Mouse (Mus musculus): Measurements from ENCODE around the gene Pigz. TPM values are rescaled to one million over a fixed set of nuclear protein-coding genes. Genes with fewer than 3 reads are reported as not detected.

Gene Pigz
- polyA plus RNA-seq, 1 experiment from 2014 or later, result 2.0 TPM

DNA sequence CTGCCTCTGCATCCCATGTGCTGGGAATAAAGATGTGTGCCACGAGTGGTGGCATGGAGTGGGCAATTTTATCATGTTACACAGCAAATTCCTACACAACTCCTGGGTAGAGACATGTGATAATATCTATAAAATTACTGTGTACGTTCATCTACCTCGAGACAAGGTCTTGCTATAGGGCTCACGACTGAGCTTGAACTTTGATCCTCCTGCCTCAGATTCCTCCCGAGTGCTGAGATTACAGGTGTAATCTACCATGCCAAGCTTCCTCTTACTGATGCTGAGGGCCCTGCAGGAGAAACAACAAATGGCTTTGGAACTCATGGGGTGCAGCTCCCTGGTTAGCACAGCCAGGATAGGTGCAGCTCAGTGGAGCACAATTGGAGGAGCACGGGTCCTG, 9.3 kb upstream of the Pigz start:
- H3K9me3 ChIP-seq (ENCODE audit: control insufficient read depth, low read length), result no peaks in the 10 kb centered on the region
- no peak overlapping the region for H3K4me3 ChIP-seq (replicated peaks; ENCODE audit: low read depth, low read length)
- DNase-seq (no peak), ATAC-seq (ENCODE audit: low FRiP score, low TSS enrichment) (no peak)
- H3K36me3 ChIP-seq (ENCODE audit: control insufficient read depth, insufficient read depth, low read length), result no peaks in the 10 kb centered on the region
- 88% methylated on average over 6 of the region's 6 CpGs for WGBS
- H3K27ac ChIP-seq (replicated peaks; ENCODE audit: low read depth, low read length), result no peak overlapping the region
- no peak overlapping the region for H3K4me2 ChIP-seq (ENCODE audit: low read length)
- no peaks in the 10 kb centered on the region for H3K27me3 ChIP-seq (ENCODE audit: control insufficient read depth, insufficient read depth, low read length)
- no peaks in the 10 kb centered on the region for H3K4me1 ChIP-seq (ENCODE audit: control insufficient read depth, insufficient read depth, low read length)
- H3K9ac ChIP-seq (replicated peaks; ENCODE audit: low read length), result no peak overlapping the region

DNA sequence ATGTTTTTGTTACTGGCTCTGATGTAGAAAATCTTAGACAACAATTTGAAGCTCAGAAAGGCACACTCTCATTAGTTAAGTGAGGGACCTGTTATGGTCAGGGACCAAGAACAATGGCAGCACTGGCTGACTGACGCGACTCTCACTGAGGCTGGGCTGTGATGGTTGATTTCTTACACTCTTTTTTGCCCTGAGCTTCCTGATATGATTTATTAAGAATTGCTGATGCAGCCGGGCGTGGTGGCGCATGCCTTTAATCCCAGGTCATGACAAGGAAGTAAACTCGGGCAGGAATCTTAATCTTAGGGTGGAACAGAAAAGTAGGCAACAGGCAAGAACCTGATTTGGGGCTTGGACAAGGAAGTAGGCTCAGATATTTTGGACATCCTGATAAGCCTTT, 7.6 kb upstream of the Pigz start:
- ATAC-seq (ENCODE audit: low FRiP score, low TSS enrichment) (no peak), DNase-seq (no peak)
- Histone ChIP-seq H3K36me3 (ENCODE audit: control insufficient read depth, insufficient read depth, low read length) (no peaks in the 10 kb centered on the region), H3K9ac (replicated peaks; ENCODE audit: low read length) (no peak overlapping the region), H3K4me1 (ENCODE audit: control insufficient read depth, insufficient read depth, low read length) (no peaks in the 10 kb centered on the region), H3K4me2 (ENCODE audit: low read length) (no peak overlapping the region), H3K4me3 (replicated peaks; ENCODE audit: low read depth, low read length) (no peak overlapping the region), H3K27me3 (ENCODE audit: control insufficient read depth, insufficient read depth, low read length) (no peaks in the 10 kb centered on the region), H3K9me3 (ENCODE audit: control insufficient read depth, low read length) (no peaks in the 10 kb centered on the region), H3K27ac (replicated peaks; ENCODE audit: low read depth, low read length) (no peak overlapping the region)
- 66% methylated on average over 6 of the region's 6 CpGs for WGBS

DNA sequence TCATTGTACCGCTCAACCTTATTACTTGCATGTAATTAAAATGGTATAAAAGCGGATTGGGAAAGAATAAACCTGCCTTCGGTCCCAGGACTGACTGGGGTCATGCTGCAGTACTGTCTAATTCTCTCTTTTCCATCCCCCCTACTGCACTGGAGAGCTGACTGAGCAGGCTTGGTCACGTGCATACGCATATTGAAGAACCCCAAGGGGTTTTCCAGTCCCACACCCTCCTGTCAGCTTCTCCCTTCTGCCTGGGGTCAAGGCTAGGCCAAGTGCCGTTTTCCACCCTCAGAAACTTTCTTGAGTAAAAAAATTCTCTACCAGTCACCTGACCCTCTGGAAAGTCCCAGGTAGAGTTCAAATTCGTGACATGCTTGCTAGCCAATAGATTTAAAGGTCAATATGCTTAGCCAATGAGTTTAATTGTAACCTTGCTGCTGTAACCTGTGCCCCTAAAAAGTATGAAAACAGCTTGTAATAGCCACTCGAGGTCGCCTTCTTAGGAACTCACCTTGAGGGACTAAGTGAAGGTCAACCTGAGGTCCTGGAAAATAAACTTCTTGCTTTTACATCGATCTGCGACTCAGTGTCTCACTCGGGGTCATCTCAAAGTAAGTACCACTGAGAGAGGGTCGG, 7.0 kb upstream of the Pigz start:
- H3K9ac ChIP-seq (replicated peaks; ENCODE audit: low read length), result no peak overlapping the region
- no peaks in the 10 kb centered on the region for H3K36me3 ChIP-seq (ENCODE audit: control insufficient read depth, insufficient read depth, low read length)
- ATAC-seq (ENCODE audit: low FRiP score, low TSS enrichment) (no peak), DNase-seq (no peak)
- H3K4me3 ChIP-seq (replicated peaks; ENCODE audit: low read depth, low read length), result no peak overlapping the region
- WGBS, result 83% methylated on average over 13 of the region's 13 CpGs
- H3K27me3 ChIP-seq (ENCODE audit: control insufficient read depth, insufficient read depth, low read length), result no peaks in the 10 kb centered on the region
- no peaks in the 10 kb centered on the region for H3K9me3 ChIP-seq (ENCODE audit: control insufficient read depth, low read length)
- H3K4me2 ChIP-seq (ENCODE audit: low read length), result no peak overlapping the region
- H3K4me1 ChIP-seq (ENCODE audit: control insufficient read depth, insufficient read depth, low read length), result no peaks in the 10 kb centered on the region
- H3K27ac ChIP-seq (replicated peaks; ENCODE audit: low read depth, low read length), result no peak overlapping the region

DNA sequence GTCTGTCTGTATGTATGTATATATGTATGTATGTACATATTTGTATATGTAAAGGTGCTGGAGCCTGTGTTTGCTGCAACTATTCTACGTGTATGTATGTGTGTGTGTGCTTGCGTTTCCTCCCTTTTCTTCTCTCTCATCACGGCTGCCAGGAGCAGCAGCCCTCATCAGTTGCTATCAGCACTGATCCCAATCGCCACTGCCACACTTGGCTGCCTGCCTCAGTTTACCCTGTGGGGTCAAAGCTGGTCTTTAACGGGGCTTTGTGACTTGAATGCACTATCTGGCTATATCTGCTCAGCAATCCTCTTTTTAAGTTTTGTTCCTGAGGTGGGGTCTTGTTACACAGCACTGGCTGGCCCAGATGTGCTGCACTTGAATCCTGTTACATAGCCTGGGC, 6.2 kb upstream of the Pigz start:
- ATAC-seq (ENCODE audit: low FRiP score, low TSS enrichment), result no peak
- no peaks in the 10 kb centered on the region for H3K4me1 ChIP-seq (ENCODE audit: control insufficient read depth, insufficient read depth, low read length)
- WGBS, result 91% methylated on average over 5 of the region's 5 CpGs

DNA sequence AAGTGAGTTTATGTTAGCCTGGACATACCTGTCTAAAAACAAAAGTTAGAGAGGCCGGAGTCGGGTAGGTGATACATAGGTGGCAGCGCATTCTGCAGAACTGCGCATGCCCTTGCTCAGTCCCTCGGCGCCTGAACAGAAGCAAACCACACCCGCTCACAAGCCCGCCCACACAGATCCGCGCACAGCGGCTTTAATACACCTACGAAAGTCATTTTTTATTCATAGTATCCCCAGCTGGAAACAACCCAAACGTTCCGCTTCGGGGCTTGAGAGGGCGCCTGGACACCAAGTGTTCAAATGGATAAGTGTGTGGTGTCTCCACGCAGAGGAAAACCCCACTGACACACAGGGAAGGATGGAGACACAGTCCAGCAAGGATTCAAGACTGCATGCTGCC, 2.3 kb upstream of the Pigz start:
- no peak overlapping the region for H3K4me3 ChIP-seq (replicated peaks; ENCODE audit: low read depth, low read length)
- H3K27me3 ChIP-seq (ENCODE audit: control insufficient read depth, insufficient read depth, low read length), result peaks cover 4% of the 10 kb centered on the region; the same call in 1 of the 2 replicates
- DNase-seq (peak; percentile 21), ATAC-seq (ENCODE audit: low FRiP score, low TSS enrichment) (no peak)
- H3K9ac ChIP-seq (replicated peaks; ENCODE audit: low read length), result no peak overlapping the region
- no peak overlapping the region for H3K27ac ChIP-seq (replicated peaks; ENCODE audit: low read depth, low read length)
- 50% methylated on average over 17 of the region's 17 CpGs for WGBS
- H3K4me2 ChIP-seq (ENCODE audit: low read length), result peak overlapping the region; percentile 8; the same call in 1 of the 2 replicates
- no peaks in the 10 kb centered on the region for H3K36me3 ChIP-seq (ENCODE audit: control insufficient read depth, insufficient read depth, low read length)
- peaks cover 20% of the 10 kb centered on the region for H3K4me1 ChIP-seq (ENCODE audit: control insufficient read depth, insufficient read depth, low read length)
- H3K9me3 ChIP-seq (ENCODE audit: control insufficient read depth, low read length), result no peaks in the 10 kb centered on the region

More for the DNA sequence above, 6.2 kb upstream of the Pigz start:
- no peaks in the 10 kb centered on the region for H3K9me3 ChIP-seq (ENCODE audit: control insufficient read depth, low read length)
- H3K4me3 ChIP-seq (replicated peaks; ENCODE audit: low read depth, low read length), result no peak overlapping the region
- H3K27me3 ChIP-seq (ENCODE audit: control insufficient read depth, insufficient read depth, low read length), result no peaks in the 10 kb centered on the region
- H3K27ac ChIP-seq (replicated peaks; ENCODE audit: low read depth, low read length), result no peak overlapping the region
- no peak for DNase-seq
- H3K4me2 ChIP-seq (ENCODE audit: low read length), result no peak overlapping the region
- no peaks in the 10 kb centered on the region for H3K36me3 ChIP-seq (ENCODE audit: control insufficient read depth, insufficient read depth, low read length)
- H3K9ac ChIP-seq (replicated peaks; ENCODE audit: low read length), result no peak overlapping the region

DNA sequence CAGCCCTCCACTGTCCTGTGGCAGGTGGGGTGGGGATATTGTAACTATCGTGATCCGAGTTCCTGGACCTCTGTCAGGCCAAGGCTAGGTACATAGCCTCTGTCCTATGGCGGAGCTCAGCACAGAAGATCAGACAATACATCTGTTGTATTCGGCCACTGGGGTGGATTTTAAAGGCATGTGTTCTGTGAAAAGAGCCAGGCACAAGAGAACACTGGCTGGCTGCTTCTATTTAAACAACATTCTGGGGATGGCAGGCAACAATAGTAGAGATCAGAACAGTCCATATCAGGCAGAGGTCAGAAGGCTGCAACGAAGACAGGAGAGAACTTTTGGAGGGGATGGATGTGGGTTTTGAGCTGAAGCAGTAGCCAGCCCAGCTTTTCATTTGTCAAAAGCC, 1.4 kb upstream of the Pigz start:
- no peak overlapping the region for H3K4me3 ChIP-seq (replicated peaks; ENCODE audit: low read depth, low read length)
- H3K4me1 ChIP-seq (ENCODE audit: control insufficient read depth, insufficient read depth, low read length), result peaks cover 20% of the 10 kb centered on the region
- ATAC-seq (ENCODE audit: low FRiP score, low TSS enrichment), result no peak
- H3K4me2 ChIP-seq (ENCODE audit: low read length), result peak overlapping the region; percentile 86
- peaks cover 4% of the 10 kb centered on the region; the same call in 1 of the 2 replicates for H3K27me3 ChIP-seq (ENCODE audit: control insufficient read depth, insufficient read depth, low read length)
- DNase-seq, result peak; percentile 20
- 36% methylated on average over 5 of the region's 5 CpGs for WGBS
- peak overlapping the region; percentile 92 for H3K27ac ChIP-seq (replicated peaks; ENCODE audit: low read depth, low read length)
- H3K9me3 ChIP-seq (ENCODE audit: control insufficient read depth, low read length), result no peaks in the 10 kb centered on the region
- no peaks in the 10 kb centered on the region for H3K36me3 ChIP-seq (ENCODE audit: control insufficient read depth, insufficient read depth, low read length)
- no peak overlapping the region for H3K9ac ChIP-seq (replicated peaks; ENCODE audit: low read length)

DNA sequence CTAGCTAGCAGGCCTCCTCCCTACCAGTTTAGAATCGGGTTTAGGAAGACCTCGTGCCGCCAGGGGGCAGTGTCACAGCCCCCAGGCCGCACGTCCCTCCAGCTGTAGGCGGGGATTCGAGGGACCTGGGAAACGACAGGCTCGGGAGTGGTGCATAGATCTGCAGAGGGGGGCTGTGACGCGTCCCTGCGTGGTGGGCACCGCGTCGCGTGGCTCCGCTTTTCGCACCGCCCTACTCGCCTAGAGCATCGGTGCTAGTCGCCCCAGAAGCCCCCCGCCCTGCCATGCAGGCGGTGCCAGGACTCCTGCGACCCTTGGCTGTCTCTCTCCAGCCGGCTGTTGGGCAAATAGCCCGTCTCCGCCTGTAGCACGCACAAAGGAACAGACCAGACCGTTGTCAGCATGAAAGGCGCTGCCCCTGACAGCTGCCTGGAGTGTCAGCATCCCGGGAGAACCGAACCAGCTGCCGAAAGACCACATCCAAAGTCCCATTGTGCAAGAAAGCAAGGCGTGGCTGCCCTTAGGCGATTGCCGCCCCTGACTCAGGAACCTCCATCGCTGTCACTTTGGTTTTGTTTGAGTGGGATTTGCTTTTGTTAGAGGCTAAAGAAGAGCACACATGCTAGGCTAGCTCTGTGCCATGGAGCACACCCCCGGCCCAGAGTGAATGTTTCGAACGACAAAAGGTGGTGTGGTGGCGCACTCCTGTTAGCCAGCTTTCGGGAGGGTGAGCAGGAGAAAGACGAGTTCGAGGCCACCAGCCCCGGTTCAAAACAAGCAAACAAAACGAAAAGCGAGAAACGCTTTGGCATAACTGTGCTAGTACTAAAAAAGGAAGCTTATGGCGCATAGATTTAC, 582 bp upstream of the Pigz start:
- Histone ChIP-seq H3K4me1 (ENCODE audit: control insufficient read depth, insufficient read depth, low read length) (peaks cover 20% of the 10 kb centered on the region), H3K36me3 (ENCODE audit: control insufficient read depth, insufficient read depth, low read length) (no peaks in the 10 kb centered on the region), H3K9ac (replicated peaks; ENCODE audit: low read length) (peak overlapping the region; percentile 59), H3K27me3 (ENCODE audit: control insufficient read depth, insufficient read depth, low read length) (peaks cover 4% of the 10 kb centered on the region; the same call in 1 of the 2 replicates), H3K4me3 (replicated peaks; ENCODE audit: low read depth, low read length) (peak overlapping the region; percentile 37), H3K4me2 (ENCODE audit: low read length) (peak overlapping the region; percentile 86), H3K9me3 (ENCODE audit: control insufficient read depth, low read length) (no peaks in the 10 kb centered on the region), H3K27ac (replicated peaks; ENCODE audit: low read depth, low read length) (peak overlapping the region; percentile 92)
- WGBS, result under 1% methylated on average over 50 of the region's 50 CpGs
- DNase-seq (peak; percentile 98), ATAC-seq (ENCODE audit: low FRiP score, low TSS enrichment) (peak; percentile 95)

DNA sequence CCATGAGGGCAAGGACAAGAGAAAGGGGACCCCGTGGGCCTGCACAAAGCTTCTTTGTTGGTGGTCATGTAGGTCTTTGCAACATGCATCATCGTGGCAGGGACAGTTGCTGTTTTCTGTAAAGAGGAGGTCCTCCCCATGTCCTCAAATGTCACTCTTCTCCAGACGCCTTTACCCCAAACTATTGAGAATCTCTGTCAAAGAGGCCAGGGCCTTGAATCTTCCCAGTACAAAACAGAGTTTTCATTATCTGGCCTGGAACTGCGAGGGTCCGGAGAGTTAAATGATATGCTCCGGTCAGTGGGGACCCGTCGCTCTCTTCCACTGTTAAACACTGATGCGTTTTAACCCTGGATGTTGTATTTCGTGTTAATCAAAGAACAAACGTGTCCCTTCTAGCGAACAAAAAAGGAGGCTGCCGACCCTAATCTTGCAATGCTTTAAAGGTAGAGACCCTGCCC, 929 bp downstream of the Pigz start:
- ATAC-seq (ENCODE audit: low FRiP score, low TSS enrichment) (no peak), DNase-seq (peak; percentile 49)
- no peaks in the 10 kb centered on the region for H3K36me3 ChIP-seq (ENCODE audit: control insufficient read depth, insufficient read depth, low read length)
- peak overlapping the region; percentile 92; the same call in 1 of the 2 replicates for H3K27ac ChIP-seq (replicated peaks; ENCODE audit: low read depth, low read length)
- H3K4me2 ChIP-seq (ENCODE audit: low read length), result peak overlapping the region; percentile 86
- peaks cover 4% of the 10 kb centered on the region; the same call in 1 of the 2 replicates for H3K27me3 ChIP-seq (ENCODE audit: control insufficient read depth, insufficient read depth, low read length)
- peak overlapping the region; percentile 37 for H3K4me3 ChIP-seq (replicated peaks; ENCODE audit: low read depth, low read length)
- H3K4me1 ChIP-seq (ENCODE audit: control insufficient read depth, insufficient read depth, low read length), result peaks cover 20% of the 10 kb centered on the region
- peak overlapping the region; percentile 59 for H3K9ac ChIP-seq (replicated peaks; ENCODE audit: low read length)
- 9% methylated on average over 13 of the region's 13 CpGs for WGBS
- no peaks in the 10 kb centered on the region for H3K9me3 ChIP-seq (ENCODE audit: control insufficient read depth, low read length)
